Mouse (Mus musculus) lung, postnatal 14 days (tissue): ENCODE data around the gene Neu4.
"Not testable (repeated sequence)": the region's sequence is repeated elsewhere in the genome, so short reads cannot be mapped to it uniquely, and the experiment has no call there.

Experiments
- DNase-seq: peaks from one replicate; pipeline ENCODE4 v3.0.0; 2021

Gene Neu4

DNA sequence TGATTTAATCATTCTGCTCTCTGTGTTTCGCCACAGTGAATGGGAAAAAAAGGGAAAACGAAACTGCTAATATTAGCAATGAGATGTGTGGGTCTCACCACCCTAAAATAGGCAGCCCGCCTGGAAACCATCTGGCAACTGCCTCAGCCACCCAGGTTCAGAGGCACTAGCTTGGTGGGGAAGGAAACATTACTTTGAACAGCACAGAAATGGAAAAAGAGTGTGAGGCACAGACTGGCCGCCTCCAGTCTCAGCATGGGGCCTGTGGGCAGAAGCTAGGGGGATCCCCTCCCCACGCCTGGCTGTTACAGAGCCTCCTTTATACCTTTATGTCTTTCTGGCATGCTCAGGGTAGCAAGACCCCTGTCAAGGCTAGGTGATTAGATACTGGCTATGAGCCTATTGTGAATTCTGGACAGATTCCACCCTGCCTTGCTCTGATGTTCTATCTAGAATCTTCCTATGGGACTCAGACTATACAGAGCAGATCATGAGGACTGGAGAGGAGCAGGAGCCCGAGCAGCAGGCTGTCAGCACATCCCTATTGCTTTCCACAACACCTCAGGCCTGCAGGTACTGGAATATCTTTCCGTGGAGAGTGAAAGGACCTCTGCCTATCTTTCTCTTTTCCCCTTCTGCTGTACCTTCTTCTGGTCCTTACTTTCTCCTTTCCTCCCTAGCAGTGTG, 33.4 kb downstream of the Neu4 start:
- DNase-seq = no peak

DNA sequence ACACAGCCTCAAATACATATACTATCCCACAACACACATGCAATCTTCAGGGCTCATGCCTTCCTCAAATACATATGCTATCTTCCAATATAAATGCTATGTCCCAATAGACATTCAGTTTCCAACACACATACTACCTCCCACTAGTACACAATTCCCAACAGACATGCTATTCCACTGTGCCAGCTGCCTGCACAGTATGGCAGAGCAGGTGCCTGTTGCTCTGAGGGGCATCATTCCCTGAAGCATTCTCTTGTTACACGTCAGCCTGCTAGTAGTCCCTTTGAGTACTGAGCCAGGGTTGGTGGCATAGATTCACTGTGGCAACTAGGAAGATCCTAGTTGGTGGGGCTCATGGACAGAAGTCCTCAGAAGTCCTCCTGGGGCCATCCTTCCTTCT, 34.2 kb downstream of the Neu4 start:
- no peak for DNase-seq

DNA sequence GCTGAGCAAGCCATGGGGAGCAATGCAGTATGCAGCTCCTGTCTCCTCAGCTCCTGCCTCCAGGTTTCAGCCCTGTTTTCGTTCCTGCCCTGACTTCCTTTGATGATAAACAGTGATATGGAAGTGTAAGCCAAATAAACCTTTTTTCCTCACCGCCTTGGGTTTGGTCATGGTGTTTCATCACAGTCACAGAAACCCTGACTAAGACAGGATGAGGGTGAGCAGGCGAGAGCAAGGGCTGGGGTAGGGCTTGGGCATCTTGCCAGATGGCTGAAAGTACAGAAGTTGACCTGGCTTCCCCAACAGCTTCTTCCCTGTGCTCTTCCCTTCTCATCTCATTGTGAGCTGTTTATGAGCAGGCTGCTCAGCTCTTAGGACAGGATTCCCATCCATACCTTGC, 35.7 kb downstream of the Neu4 start:
- DNase-seq = no peak

GRCm38 (mm10) chr1:94057401-94057800, 37.1 kb downstream of the Neu4 start:
- no peak for DNase-seq

DNA sequence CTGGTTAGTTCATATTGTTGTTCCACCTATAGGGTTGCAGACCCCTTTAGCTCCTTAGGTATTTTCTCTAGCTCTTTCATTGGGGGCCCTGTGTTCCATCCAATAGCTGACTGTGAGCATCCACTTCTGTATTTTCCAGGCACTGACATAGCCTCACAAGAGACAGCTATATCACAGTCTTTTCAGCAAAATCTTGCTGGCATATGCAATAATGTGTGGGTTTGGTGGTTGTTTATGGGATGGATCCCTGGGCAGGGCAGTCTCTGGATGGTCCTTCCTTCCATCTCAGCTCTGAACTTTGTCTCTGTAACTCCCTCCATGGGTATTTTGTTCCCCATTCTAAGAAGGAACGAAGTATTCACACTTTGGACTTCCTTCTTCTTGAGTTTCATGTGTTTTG, 38.0 kb downstream of the Neu4 start:
- DNase-seq = not testable (repeated sequence)

DNA sequence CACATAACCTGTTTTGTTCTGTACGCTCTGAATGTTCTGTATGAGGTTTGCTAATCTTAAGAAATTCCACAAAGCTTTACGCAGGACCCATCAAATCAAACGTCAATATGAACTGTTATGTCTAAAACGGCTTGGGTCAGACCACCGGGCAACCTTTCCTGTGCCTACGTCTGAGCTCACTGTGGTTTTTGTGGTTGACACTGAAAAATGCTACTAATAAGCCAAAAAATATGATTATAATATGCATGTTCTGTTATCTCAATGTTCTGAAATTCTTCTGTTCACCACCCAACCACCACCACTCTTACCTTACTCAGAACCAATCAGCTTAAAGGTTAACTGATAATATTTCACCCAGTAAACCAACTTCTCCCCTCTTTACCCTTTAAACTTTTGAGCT, 54.5 kb downstream of the Neu4 start:
- DNase-seq = no peak

GRCm38 (mm10) chr1:94076702-94077101, 56.5 kb downstream of the Neu4 start:
- DNase-seq = no peak
